Mouse (Mus musculus) midbrain, embryonic 11.5 days (tissue): ENCODE data around the gene Ncor2. TPM values are rescaled to one million over a fixed set of nuclear protein-coding genes. Genes with fewer than 3 reads are reported as not detected.

Source experiments
- ATAC-seq: fragments of 200-750 bp; cut with Nextera tagmentation; 2 replicates; pipeline ENCODE4 v1.8.0; 2017; ENCODE audit warnings: moderate TSS enrichment, moderate library complexity; ENCODE audit not compliant: low FRiP score
- DNase-seq: peaks from one replicate; pipeline ENCODE4 v3.0.0; 2015; ENCODE audit warnings: low spot score; ENCODE audit errors: missing footprints
- H3K27ac ChIP-seq: fragments of 300-500 bp; sonication (generic); 2 replicates; pipeline ENCODE4 v1.5.1; 2014; ENCODE audit warnings: low read depth, low read length
- H3K27me3 ChIP-seq: fragments of 300-500 bp; sonication (generic); 2 replicates; pipeline ENCODE4 v1.6.1; 2014; ENCODE audit warnings: mild to moderate bottlenecking, low read length, moderate library complexity, mixed read lengths; ENCODE audit not compliant: control insufficient read depth, insufficient read depth
- H3K36me3 ChIP-seq: fragments of 300-500 bp; sonication (generic); 2 replicates; pipeline ENCODE4 v1.6.1; 2014; ENCODE audit warnings: mild to moderate bottlenecking, low read length, moderate library complexity, mixed read lengths; ENCODE audit not compliant: control insufficient read depth, insufficient read depth
- H3K4me1 ChIP-seq: fragments of 300-500 bp; sonication (generic); 2 replicates; pipeline ENCODE4 v1.6.1; 2014; ENCODE audit warnings: low read length; ENCODE audit not compliant: control insufficient read depth, insufficient read depth
- H3K4me2 ChIP-seq: fragments of 300-500 bp; sonication (generic); 2 replicates; pipeline ENCODE4 v1.6.1; 2014; ENCODE audit warnings: mild to moderate bottlenecking, moderate library complexity
- H3K4me3 ChIP-seq: fragments of 300-500 bp; sonication (generic); 2 replicates; pipeline ENCODE4 v1.5.1; 2014; ENCODE audit warnings: low read depth, low read length
- H3K9ac ChIP-seq: fragments of 300-500 bp; sonication (generic); 2 replicates; pipeline ENCODE4 v1.6.1; 2014; ENCODE audit warnings: low read length
- H3K9me3 ChIP-seq: fragments of 300-500 bp; sonication (generic); 2 replicates; pipeline ENCODE4 v1.6.1; 2016; ENCODE audit warnings: low read length; ENCODE audit not compliant: control insufficient read depth
- WGBS: fragments of 180-500 bp; shearing (Covaris S2); extraction: QIAGEN DNeasy Blood & Tissue Kit; methylation state at CpG from one replicate; pipeline ENCODE4 v1.1.7; 2014; 5-methylcytosine and 5-hydroxymethylcytosine counted together
- polyA plus RNA-seq: library from polyadenylated mRNA; unstranded; fragments of >200 nt; fragmentation: Nextera tagmentation; extraction: Ambion mirVana; gene quantifications from 2 replicates; pipeline ENCODE4 v1.2.1, GENCODE M21; 2014

Gene Ncor2
- polyA plus RNA-seq, 1 experiment from 2014 or later = 13.4 TPM

DNA sequence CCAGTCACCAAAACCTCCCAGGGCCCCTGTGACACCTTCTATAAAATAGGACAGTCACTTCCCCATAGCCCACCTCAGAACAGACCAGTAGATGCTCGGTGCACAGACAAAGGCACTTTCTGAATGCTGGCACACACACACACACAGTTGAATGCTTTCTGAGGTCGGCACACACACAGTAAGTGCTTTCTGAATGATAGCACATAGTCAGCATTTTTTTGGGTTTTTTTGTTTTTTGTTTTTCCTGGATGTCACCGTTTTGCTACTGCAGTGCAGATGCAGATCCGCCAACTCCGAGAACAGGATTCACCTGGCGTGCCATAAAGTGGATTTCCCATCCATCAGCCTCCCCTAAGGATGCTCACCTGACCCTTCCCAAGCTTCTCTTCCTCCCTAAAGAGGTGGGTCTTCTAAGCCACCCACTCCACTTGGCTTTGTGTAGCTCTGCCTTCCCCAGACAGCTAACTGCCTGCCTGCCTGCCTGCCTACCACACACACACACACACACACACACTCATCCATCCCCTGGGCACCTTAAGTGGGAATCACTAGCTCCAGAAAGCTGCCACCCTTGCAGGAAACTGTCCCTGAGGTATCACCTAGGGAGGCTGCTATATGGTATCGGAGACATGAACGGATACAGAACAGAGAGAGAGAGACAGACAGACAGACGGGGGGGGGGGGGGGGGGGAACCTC is 3.2 kb downstream of the Ncor2 start:
- ATAC-seq (no peak), DNase-seq (no peak)
- Histone ChIP-seq H3K9ac (no peak overlapping the region), H3K27ac (no peak overlapping the region), H3K36me3 (no peaks in the 10 kb centered on the region), H3K27me3 (no peaks in the 10 kb centered on the region; the same call in 1 of the 2 replicates), H3K4me1 (peaks cover 74% of the 10 kb centered on the region), H3K9me3 (no peaks in the 10 kb centered on the region), H3K4me3 (no peak overlapping the region), H3K4me2 (no peak overlapping the region; the same call in 1 of the 2 replicates)
- WGBS = 76% methylated on average over 8 of the region's 9 CpGs

- no peak overlapping the region for H3K9ac ChIP-seq
- H3K27me3 ChIP-seq = no peaks in the 10 kb centered on the region; the same call in 1 of the 2 replicates
- H3K27ac ChIP-seq = 0 out of 2 replicates have a peak overlapping the region, but pooled peaks have one; percentile 25
- H3K9me3 ChIP-seq = no peaks in the 10 kb centered on the region
- H3K4me1 ChIP-seq = peaks cover 72% of the 10 kb centered on the region
- no peak overlapping the region for H3K4me3 ChIP-seq
- H3K36me3 ChIP-seq = no peaks in the 10 kb centered on the region
- H3K4me2 ChIP-seq = no peak overlapping the region
- 55% methylated on average over 13 of the region's 13 CpGs for WGBS
- DNase-seq (no peak), ATAC-seq (no peak)
Observed at GRCm38 (mm10) chr5:125174726-125175672, 4.0 kb downstream of the Ncor2 start.

GRCm38 (mm10) chr5:125173868-125174267 is 5.2 kb downstream of the Ncor2 start:
- Histone ChIP-seq H3K4me1 (peaks cover 66% of the 10 kb centered on the region), H3K9ac (no peak overlapping the region)

GRCm38 (mm10) chr5:125172831-125173615 is 6.0 kb downstream of the Ncor2 start:
- H3K4me3 ChIP-seq = no peak overlapping the region
- H3K4me2 ChIP-seq = no peak overlapping the region
- H3K27me3 ChIP-seq = no peaks in the 10 kb centered on the region
- no peaks in the 10 kb centered on the region for H3K36me3 ChIP-seq
- H3K27ac ChIP-seq = peak overlapping the region; percentile 55
- DNase-seq = no peak
- ATAC-seq = peak; percentile 38
- no peaks in the 10 kb centered on the region for H3K9me3 ChIP-seq
- WGBS = 65% methylated on average over 12 of the region's 12 CpGs
- peak overlapping the region; percentile 9; the same call in 1 of the 2 replicates for H3K9ac ChIP-seq
- H3K4me1 ChIP-seq = peaks cover 65% of the 10 kb centered on the region

More at GRCm38 (mm10) chr5:125173868-125174267, 5.2 kb downstream of the Ncor2 start:
- H3K27me3 ChIP-seq = no peaks in the 10 kb centered on the region
- H3K27ac ChIP-seq = peak overlapping the region; percentile 32; the same call in 1 of the 2 replicates
- DNase-seq = no peak
- no peak overlapping the region for H3K4me2 ChIP-seq
- no peaks in the 10 kb centered on the region for H3K36me3 ChIP-seq
- no peak for ATAC-seq
- 84% methylated on average over 1 of the region's 1 CpGs for WGBS
- no peak overlapping the region for H3K4me3 ChIP-seq
- no peaks in the 10 kb centered on the region for H3K9me3 ChIP-seq

DNA sequence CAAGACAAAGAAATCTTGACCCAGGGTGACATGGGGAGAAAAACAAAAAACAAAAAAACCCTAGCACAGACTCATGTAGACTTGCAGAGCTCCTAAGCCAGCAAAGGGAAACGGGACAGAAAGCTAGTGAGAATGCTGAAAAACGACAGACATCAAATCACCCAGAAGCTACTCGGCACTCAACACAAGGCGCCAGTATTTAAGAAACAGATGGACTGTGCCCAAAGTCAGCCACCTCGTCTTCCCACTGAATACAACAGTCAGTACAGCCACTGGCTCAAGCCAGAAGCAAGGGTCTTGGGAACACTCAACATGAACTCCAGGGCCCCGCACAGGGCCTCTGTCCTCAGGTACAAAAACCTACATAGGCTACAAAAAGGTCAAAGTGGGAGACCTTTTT is 7.8 kb downstream of the Ncor2 start:
- Histone ChIP-seq H3K9ac (no peak overlapping the region), H3K4me3 (no peak overlapping the region), H3K36me3 (no peaks in the 10 kb centered on the region), H3K4me2 (no peak overlapping the region), H3K4me1 (peaks cover 50% of the 10 kb centered on the region), H3K9me3 (no peaks in the 10 kb centered on the region), H3K27me3 (no peaks in the 10 kb centered on the region), H3K27ac (no peak overlapping the region)
- DNase-seq (no peak), ATAC-seq (no peak)
- 74% methylated on average over 6 of the region's 6 CpGs for WGBS

DNA sequence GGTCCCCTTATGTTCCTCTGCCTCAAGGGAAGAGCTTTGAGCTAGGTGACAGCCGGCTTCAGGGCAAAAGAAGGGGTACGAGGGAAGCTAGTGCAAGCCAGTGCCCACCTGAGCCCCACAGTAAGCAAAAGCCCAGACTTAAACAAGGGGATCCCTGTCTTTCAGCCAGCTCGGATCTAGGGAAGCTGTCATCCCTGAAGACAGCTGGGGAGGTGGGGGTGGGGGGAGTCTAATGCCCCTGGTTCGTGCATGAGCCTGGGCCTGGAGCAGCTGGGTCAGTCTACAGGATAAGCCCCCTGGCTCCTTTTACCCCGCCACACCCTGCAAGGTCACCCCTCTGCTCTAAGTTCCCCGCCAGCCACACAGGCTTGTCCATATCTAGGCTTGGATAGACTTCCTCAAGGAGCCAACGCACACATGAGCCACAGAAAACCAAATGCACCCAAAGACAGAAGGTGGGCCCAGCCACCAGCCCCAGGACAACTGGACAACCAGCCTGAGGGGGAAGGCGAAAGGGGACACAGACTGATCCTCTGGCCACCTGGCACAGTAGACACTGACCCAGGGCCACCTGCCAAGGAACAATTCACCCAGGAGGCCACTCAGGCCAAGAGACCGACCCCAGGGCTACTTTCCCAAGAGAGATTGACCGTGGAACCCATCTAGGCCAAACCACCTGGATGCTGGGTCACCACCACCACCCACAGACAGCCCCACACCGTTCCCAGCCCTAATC is 8.7 kb downstream of the Ncor2 start:
- Histone ChIP-seq H3K9me3 (no peaks in the 10 kb centered on the region), H3K4me1 (peaks cover 45% of the 10 kb centered on the region), H3K36me3 (no peaks in the 10 kb centered on the region), H3K4me2 (no peak overlapping the region), H3K9ac (no peak overlapping the region), H3K27me3 (no peaks in the 10 kb centered on the region), H3K4me3 (no peak overlapping the region), H3K27ac (no peak overlapping the region)
- WGBS = 76% methylated on average over 11 of the region's 11 CpGs
- no peak for ATAC-seq
- no peak for DNase-seq

DNA sequence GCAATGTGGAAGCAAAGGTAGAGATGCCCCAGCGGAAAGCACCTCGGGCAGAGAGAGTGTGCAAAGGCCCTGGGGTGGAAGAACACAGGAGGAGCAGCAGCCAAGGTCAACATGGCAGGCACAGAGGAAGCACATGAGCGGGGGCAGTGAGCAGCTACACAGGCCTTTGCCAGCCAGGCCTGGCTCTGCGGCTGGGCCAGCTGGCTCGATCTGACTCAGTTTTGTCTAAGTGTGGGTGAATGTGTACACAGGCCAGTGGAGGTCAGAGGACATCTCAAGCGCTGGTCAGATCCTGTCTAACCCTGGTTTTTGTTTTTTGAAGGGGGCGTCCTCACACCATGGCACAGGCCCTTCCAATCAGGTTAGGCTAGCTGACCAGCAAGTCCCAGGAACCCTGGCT is 10.9 kb downstream of the Ncor2 start:
- Histone ChIP-seq H3K4me2 (no peak overlapping the region), H3K27ac (no peak overlapping the region), H3K36me3 (no peaks in the 10 kb centered on the region), H3K9me3 (no peaks in the 10 kb centered on the region), H3K27me3 (no peaks in the 10 kb centered on the region), H3K4me1 (peaks cover 49% of the 10 kb centered on the region), H3K4me3 (no peak overlapping the region), H3K9ac (no peak overlapping the region)
- WGBS = 84% methylated on average over 7 of the region's 7 CpGs
- DNase-seq = no peak
- ATAC-seq = no peak

- WGBS = 89% methylated on average over 5 of the region's 5 CpGs
- Histone ChIP-seq H3K27ac (no peak overlapping the region), H3K9me3 (no peaks in the 10 kb centered on the region), H3K4me2 (no peak overlapping the region), H3K4me1 (peaks cover 48% of the 10 kb centered on the region), H3K27me3 (no peaks in the 10 kb centered on the region), H3K36me3 (no peaks in the 10 kb centered on the region), H3K9ac (no peak overlapping the region), H3K4me3 (no peak overlapping the region)
- no peak for ATAC-seq
- DNase-seq = no peak
Observed at GRCm38 (mm10) chr5:125167524-125167923, 11.5 kb downstream of the Ncor2 start.
